8 mouse cellular contexts compared by ENCODE assay signal in the genomic region with DNA sequence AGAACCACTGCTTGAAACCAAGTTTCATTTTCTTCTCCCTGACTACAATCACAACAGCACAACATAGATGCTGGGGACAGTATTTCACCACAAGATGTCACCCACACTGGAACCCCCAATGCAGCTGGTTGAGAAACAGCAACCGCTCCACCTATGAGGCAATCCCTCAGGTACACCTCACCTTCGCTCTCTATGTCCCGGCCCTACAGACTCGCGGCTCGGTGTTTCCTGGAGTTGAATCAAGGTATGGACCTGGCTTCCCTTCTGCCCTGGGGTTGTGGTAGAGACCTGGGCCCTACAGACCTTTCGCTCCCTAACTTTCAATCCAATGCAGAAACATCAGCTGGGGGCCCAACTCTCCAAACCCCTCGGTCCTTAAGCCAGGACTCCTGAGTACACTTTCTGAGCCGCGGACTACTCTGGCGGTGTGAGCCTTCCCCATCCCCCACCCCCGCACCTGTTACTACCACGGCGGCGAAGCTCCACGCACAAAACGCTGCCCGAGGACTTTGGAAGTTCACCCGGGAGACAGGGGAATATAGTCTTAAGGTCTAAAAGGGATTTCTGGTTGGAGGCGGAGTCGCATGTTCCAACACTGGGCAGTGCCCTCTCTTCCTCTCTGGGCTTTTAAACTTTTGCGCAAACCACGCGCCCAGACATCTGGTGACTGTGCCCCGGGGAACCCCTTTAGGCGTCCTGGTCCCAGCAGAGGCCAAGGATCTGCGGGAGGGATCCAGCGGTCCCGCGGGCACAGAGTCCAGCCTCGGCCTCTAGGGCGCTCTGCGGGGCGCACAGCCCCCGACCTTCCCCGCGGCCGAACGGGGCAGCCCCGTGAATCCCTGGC. TPM values are rescaled to one million over a fixed set of nuclear protein-coding genes. Genes with fewer than 3 reads are reported as not detected.
DNase-seq lines count a peak whose midpoint lies in the region; ATAC-seq lines count a peak whose summit lies in the region.

No protein-coding gene starts in this region.

- H3K9me3 ChIP-seq in heart, embryonic 16.5 days (replicated peaks; ENCODE audit: control insufficient read depth, low read length): no peaks in the 10 kb centered on the region
- no peaks in the 10 kb centered on the region for H3K9me3 ChIP-seq in liver, embryonic 11.5 days (ENCODE audit: control insufficient read depth, low read length)
- no peaks in the 10 kb centered on the region for H3K9me3 ChIP-seq in neural tube, embryonic 14.5 days (ENCODE audit: control insufficient read depth, low read length)

- 0 out of 2 replicates have a peak, but pooled peaks have one; percentile 10 for ATAC-seq in heart, embryonic 16.5 days (replicated peaks; ENCODE audit: extremely low read depth, insufficient read depth, low FRiP score)
- no peak; the same call in 1 of the 2 replicates for ATAC-seq in liver, embryonic 11.5 days (replicated peaks; ENCODE audit: low FRiP score)
- 0 out of 2 replicates have a peak, but pooled peaks have one; percentile 18 for ATAC-seq in neural tube, embryonic 14.5 days (ENCODE audit: low read depth)

- peak overlapping the region; percentile 78 for H3K9ac ChIP-seq in heart, embryonic 16.5 days (ENCODE audit: low read length)
- H3K9ac ChIP-seq in liver, embryonic 11.5 days (ENCODE audit: low read depth, low read length): peak overlapping the region; percentile 80
- 0 out of 2 replicates have a peak overlapping the region, but pooled peaks have one; percentile 5 for H3K9ac ChIP-seq in neural tube, embryonic 14.5 days (replicated peaks; ENCODE audit: low read depth, low read length)

- H3K4me2 ChIP-seq in heart, embryonic 16.5 days (ENCODE audit: low read depth, low read length): peak overlapping the region; percentile 74
- peak overlapping the region; percentile 89 for H3K4me2 ChIP-seq in liver, embryonic 11.5 days
- H3K4me2 ChIP-seq in neural tube, embryonic 14.5 days (ENCODE audit: low read depth, low read length): peak overlapping the region; percentile 61

- H3K27ac ChIP-seq in heart, embryonic 16.5 days (ENCODE audit: low read length): peak overlapping the region; percentile 8; the same call in 1 of the 2 replicates
- H3K27ac ChIP-seq in liver, embryonic 11.5 days (ENCODE audit: low read depth, low read length): peak overlapping the region; percentile 33; the same call in 1 of the 2 replicates
- no peak overlapping the region for H3K27ac ChIP-seq in neural tube, embryonic 14.5 days (ENCODE audit: low read depth, low read length)

- H3K36me3 ChIP-seq in heart, embryonic 16.5 days (ENCODE audit: control insufficient read depth, insufficient read depth): no peaks in the 10 kb centered on the region
- H3K36me3 ChIP-seq in liver, embryonic 11.5 days (ENCODE audit: control insufficient read depth, insufficient read depth, low read length): no peaks in the 10 kb centered on the region
- H3K36me3 ChIP-seq in neural tube, embryonic 14.5 days (ENCODE audit: control insufficient read depth, insufficient read depth, low read length): no peaks in the 10 kb centered on the region

- H3K4me1 ChIP-seq in heart, embryonic 16.5 days (ENCODE audit: control insufficient read depth, insufficient read depth, low read length): peaks cover 62% of the 10 kb centered on the region
- H3K4me1 ChIP-seq in liver, embryonic 11.5 days (replicated peaks; ENCODE audit: control insufficient read depth, insufficient read depth, low read length): peaks cover 73% of the 10 kb centered on the region
- H3K4me1 ChIP-seq in neural tube, embryonic 14.5 days (ENCODE audit: control insufficient read depth, insufficient read depth, low read length): peaks cover 30% of the 10 kb centered on the region

- DNase-seq in cerebellum, postnatal 25 days: peak; percentile 40 to 54
- no peak for DNase-seq in cerebellum, adult 8-10 months
- peak; percentile 42 for DNase-seq in NIH3T3 (ENCODE audit: low read depth)
- DNase-seq in liver, embryonic 11.5 days (ENCODE audit: low spot score): no peak
- DNase-seq in adrenal gland, adult 18-20 months (ENCODE audit: low spot score in 2 of 2): no peak
- no peak for DNase-seq in frontal cortex, postnatal 14 days (ENCODE audit: low spot score in 2 of 2)

- 8% methylated on average over 40 of the region's 40 CpGs for WGBS in heart, embryonic 16.5 days
- 4% methylated on average over 40 of the region's 40 CpGs for WGBS in liver, embryonic 11.5 days
- 5% methylated on average over 40 of the region's 40 CpGs for WGBS in neural tube, embryonic 14.5 days

- H3K4me3 ChIP-seq in heart, embryonic 16.5 days (ENCODE audit: low read length): peak overlapping the region; percentile 64
- peak overlapping the region; percentile 78 for H3K4me3 ChIP-seq in liver, embryonic 11.5 days (ENCODE audit: low read depth, low read length)
- peak overlapping the region; percentile 33 for H3K4me3 ChIP-seq in neural tube, embryonic 14.5 days (ENCODE audit: low read depth, low read length)

- H3K27me3 ChIP-seq in heart, embryonic 16.5 days (ENCODE audit: control insufficient read depth, insufficient read depth, low read length): no peaks in the 10 kb centered on the region
- H3K27me3 ChIP-seq in liver, embryonic 11.5 days (replicated peaks; ENCODE audit: control insufficient read depth, insufficient read depth, low read length): no peaks in the 10 kb centered on the region
- peaks cover 20% of the 10 kb centered on the region for H3K27me3 ChIP-seq in neural tube, embryonic 14.5 days (ENCODE audit: control insufficient read depth, insufficient read depth, low read length)

RNA-seq across cellular contexts. Expression of a gene that starts 3.3 kb away (rescaled TPM):
- polyA plus RNA-seq in heart, embryonic 16.5 days (2015; fragmentation: Nextera tagmentation; extraction: Ambion mirVana): 9.9 and 10.3 TPM in 2 replicates
- polyA plus RNA-seq in liver, embryonic 11.5 days (2014; fragmentation: Nextera tagmentation; extraction: Ambion mirVana): 9.9 and 10.6 TPM in 2 replicates
- polyA plus RNA-seq in neural tube, embryonic 14.5 days (2014; fragmentation: Nextera tagmentation; extraction: Ambion mirVana): 0.52 and 1.1 TPM in 2 replicates
- total RNA-seq in adrenal gland, adult 18-20 months (2021): 10 to 100 TPM; 12.1 to 17.6 TPM

RNA-seq across cellular contexts. Expression of a gene that starts 29.8 kb away (rescaled TPM):
- polyA plus RNA-seq in heart, embryonic 16.5 days (2015; fragmentation: Nextera tagmentation; extraction: Ambion mirVana): 1.7 and 2.5 TPM in 2 replicates
- 0.62 and 0.74 TPM in 2 replicates for polyA plus RNA-seq in liver, embryonic 11.5 days (2014; fragmentation: Nextera tagmentation; extraction: Ambion mirVana)
- polyA plus RNA-seq in neural tube, embryonic 14.5 days (2014; fragmentation: Nextera tagmentation; extraction: Ambion mirVana): 2.7 and 3.1 TPM in 2 replicates
- 10 to 100 TPM; 12.5 to 13.2 TPM for total RNA-seq in adrenal gland, adult 18-20 months (2021)

RNA-seq across cellular contexts. Expression of a gene that starts 30.6 kb away (rescaled TPM):
- polyA plus RNA-seq in heart, embryonic 16.5 days (2015; fragmentation: Nextera tagmentation; extraction: Ambion mirVana): 11.6 and 12.3 TPM in 2 replicates
- polyA plus RNA-seq in liver, embryonic 11.5 days (2014; fragmentation: Nextera tagmentation; extraction: Ambion mirVana): 2.0 and 2.5 TPM in 2 replicates
- 23.7 and 29.1 TPM in 2 replicates for polyA plus RNA-seq in neural tube, embryonic 14.5 days (2014; fragmentation: Nextera tagmentation; extraction: Ambion mirVana)
- 10 to 100 TPM; 26.0 to 42.7 TPM for total RNA-seq in adrenal gland, adult 18-20 months (2021)

RNA-seq across cellular contexts. Expression of a gene that starts 37.3 kb away (rescaled TPM):
- not detected in 2 replicates for polyA plus RNA-seq in heart, embryonic 16.5 days (2015; fragmentation: Nextera tagmentation; extraction: Ambion mirVana)
- polyA plus RNA-seq in liver, embryonic 11.5 days (2014; fragmentation: Nextera tagmentation; extraction: Ambion mirVana): not detected in 2 replicates
- polyA plus RNA-seq in neural tube, embryonic 14.5 days (2014; fragmentation: Nextera tagmentation; extraction: Ambion mirVana): 0.26 and 0.40 TPM in 2 replicates
- not detected for total RNA-seq in adrenal gland, adult 18-20 months (2021)

RNA-seq across cellular contexts. Expression of a gene that starts 42.3 kb away (rescaled TPM):
- 5.5 and 6.9 TPM in 2 replicates for polyA plus RNA-seq in heart, embryonic 16.5 days (2015; fragmentation: Nextera tagmentation; extraction: Ambion mirVana)
- 13.5 and 13.9 TPM in 2 replicates for polyA plus RNA-seq in liver, embryonic 11.5 days (2014; fragmentation: Nextera tagmentation; extraction: Ambion mirVana)
- 26.2 and 30.2 TPM in 2 replicates for polyA plus RNA-seq in neural tube, embryonic 14.5 days (2014; fragmentation: Nextera tagmentation; extraction: Ambion mirVana)
- 10 to 100 TPM; 27.6 to 29.0 TPM for total RNA-seq in adrenal gland, adult 18-20 months (2021)

Comparison
In these comparisons a context has a peak if more than half of its experiments do, and no peak if none do; other contexts are left out.
1. DNase-seq: peak in cerebellum, postnatal 25 days (2 of 2) and NIH3T3 (single experiment); none in cerebellum, adult 8-10 months (single experiment), liver, embryonic 11.5 days (single experiment), adrenal gland, adult 18-20 months (0 of 2) and frontal cortex, postnatal 14 days (0 of 2).
2. H3K9ac ChIP-seq: peak in every context shown above with its lines; median percentile 80 in liver, embryonic 11.5 days; 78 in heart, embryonic 16.5 days; 5 in neural tube, embryonic 14.5 days.
3. Peak in every context shown above with its lines, with median percentiles within 50 percentile points of each other: H3K4me2 ChIP-seq and H3K4me3 ChIP-seq.